Mouse (Mus musculus) heart, embryonic 11.5 days (tissue): ENCODE measurements at regions not wholly inside any gene's neighbourhood (a gene's known extent, or its start where the extent isn't known, plus 50 kb on each side); places are given as distances from the start of the nearest gene placed in this dataset.
A peak's percentile ranks its signal among the peaks of the same experiment; 100 is the strongest.

Experiments used
- ATAC-seq: fragments of 200-750 bp; cut with Nextera tagmentation; replicated peaks from 2 replicates; pipeline ENCODE4 v1.8.0; 2017; ENCODE audit warnings: moderate library complexity; ENCODE audit not compliant: insufficient number of reproducible peaks, low FRiP score, low TSS enrichment
- H3K27ac ChIP-seq: fragments of 300-500 bp; sonication (generic); 2 replicates; pipeline ENCODE4 v1.5.1; 2014; ENCODE audit warnings: mild to moderate bottlenecking, low read depth, low read length
- H3K27me3 ChIP-seq: fragments of 300-500 bp; sonication (generic); 2 replicates; pipeline ENCODE4 v1.6.1; 2014; ENCODE audit warnings: mild to moderate bottlenecking, low read length, mixed read lengths; ENCODE audit not compliant: control insufficient read depth, insufficient read depth
- H3K36me3 ChIP-seq: fragments of 300-500 bp; sonication (generic); 2 replicates; pipeline ENCODE4 v1.6.1; 2014; ENCODE audit warnings: mild to moderate bottlenecking, low read length, moderate library complexity, mixed read lengths; ENCODE audit not compliant: control insufficient read depth, insufficient read depth
- H3K4me1 ChIP-seq: fragments of 300-500 bp; sonication (generic); 2 replicates; pipeline ENCODE4 v1.6.1; 2014; ENCODE audit warnings: low read length; ENCODE audit not compliant: control insufficient read depth, insufficient read depth
- H3K4me2 ChIP-seq: fragments of 300-500 bp; sonication (generic); 2 replicates; pipeline ENCODE4 v1.6.1; 2014; ENCODE audit warnings: mild to moderate bottlenecking, moderate library complexity
- H3K4me3 ChIP-seq: fragments of 300-500 bp; sonication (generic); 2 replicates; pipeline ENCODE4 v1.5.1; 2014; ENCODE audit warnings: low read depth, low read length
- H3K9ac ChIP-seq: fragments of 300-500 bp; sonication (generic); 2 replicates; pipeline ENCODE4 v1.6.1; 2014; ENCODE audit warnings: mild to moderate bottlenecking, low read depth, low read length, moderate library complexity
- H3K9me3 ChIP-seq: fragments of 300-500 bp; sonication (generic); replicated peaks from 2 replicates; pipeline ENCODE4 v1.6.1; 2016; ENCODE audit warnings: low read length; ENCODE audit not compliant: control insufficient read depth
- WGBS: fragments of 180-500 bp; shearing (Covaris S2); extraction: QIAGEN DNeasy Blood & Tissue Kit; methylation state at CpG from one replicate; pipeline ENCODE4 v1.1.7; 2014; ENCODE audit not compliant: insufficient replicate concordance; 5-methylcytosine and 5-hydroxymethylcytosine counted together

- Histone ChIP-seq H3K4me2 (no peak overlapping the region), H3K9ac (no peak overlapping the region), H3K4me3 (no peak overlapping the region), H3K9me3 (no peaks in the 10 kb centered on the region), H3K27me3 (no peaks in the 10 kb centered on the region), H3K4me1 (peaks cover 17% of the 10 kb centered on the region), H3K36me3 (no peaks in the 10 kb centered on the region), H3K27ac (no peak overlapping the region)
- 0 out of 2 replicates have a peak, but pooled peaks have one; percentile 33 for ATAC-seq
- 55% methylated on average over 18 of the region's 18 CpGs for WGBS
These were observed 254.7 kb downstream of the Bcl11b start for GRCm38 (mm10) chr12:107748481-107749380.

DNA sequence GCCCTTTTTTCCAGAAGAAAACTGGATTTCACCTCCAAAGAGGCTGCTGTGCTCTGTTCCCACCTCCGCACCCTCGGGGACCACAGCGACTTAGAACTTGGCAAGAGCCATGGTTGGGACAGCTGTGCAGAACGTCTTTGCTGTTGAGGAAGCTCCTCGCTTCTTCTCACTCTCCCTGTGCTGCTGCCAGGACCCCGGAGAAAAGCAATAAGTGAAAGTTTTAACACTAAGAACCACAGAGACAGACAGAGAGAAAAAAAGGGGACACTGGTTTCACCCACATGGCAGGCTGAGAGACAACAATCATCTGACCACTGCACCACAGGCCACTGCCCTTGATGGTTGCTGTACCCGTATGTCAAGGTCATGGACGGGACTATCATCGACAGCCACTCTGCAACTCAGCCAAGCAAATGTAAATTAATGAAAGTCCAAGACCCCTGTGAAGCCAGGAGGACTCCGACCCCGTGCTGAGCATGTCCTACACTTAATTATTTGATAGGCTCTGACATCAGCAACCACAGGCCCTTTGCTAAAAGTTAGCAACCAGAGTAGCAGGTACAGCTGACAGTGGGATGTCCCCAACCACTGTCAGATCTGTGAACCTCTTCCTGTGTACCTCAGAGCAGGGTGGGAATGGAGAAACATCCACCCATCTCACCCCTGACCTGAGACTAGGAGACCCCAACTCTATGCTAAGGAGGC, 253.9 kb downstream of the Bcl11b start:
- no peaks in the 10 kb centered on the region for H3K9me3 ChIP-seq
- no peaks in the 10 kb centered on the region for H3K36me3 ChIP-seq
- H3K4me3 ChIP-seq: no peak overlapping the region
- peaks cover 17% of the 10 kb centered on the region for H3K4me1 ChIP-seq
- no peak overlapping the region for H3K27ac ChIP-seq
- H3K9ac ChIP-seq: no peak overlapping the region
- no peak for ATAC-seq
- no peak overlapping the region for H3K4me2 ChIP-seq
- WGBS: 75% methylated on average over 11 of the region's 11 CpGs
- no peaks in the 10 kb centered on the region for H3K27me3 ChIP-seq

DNA sequence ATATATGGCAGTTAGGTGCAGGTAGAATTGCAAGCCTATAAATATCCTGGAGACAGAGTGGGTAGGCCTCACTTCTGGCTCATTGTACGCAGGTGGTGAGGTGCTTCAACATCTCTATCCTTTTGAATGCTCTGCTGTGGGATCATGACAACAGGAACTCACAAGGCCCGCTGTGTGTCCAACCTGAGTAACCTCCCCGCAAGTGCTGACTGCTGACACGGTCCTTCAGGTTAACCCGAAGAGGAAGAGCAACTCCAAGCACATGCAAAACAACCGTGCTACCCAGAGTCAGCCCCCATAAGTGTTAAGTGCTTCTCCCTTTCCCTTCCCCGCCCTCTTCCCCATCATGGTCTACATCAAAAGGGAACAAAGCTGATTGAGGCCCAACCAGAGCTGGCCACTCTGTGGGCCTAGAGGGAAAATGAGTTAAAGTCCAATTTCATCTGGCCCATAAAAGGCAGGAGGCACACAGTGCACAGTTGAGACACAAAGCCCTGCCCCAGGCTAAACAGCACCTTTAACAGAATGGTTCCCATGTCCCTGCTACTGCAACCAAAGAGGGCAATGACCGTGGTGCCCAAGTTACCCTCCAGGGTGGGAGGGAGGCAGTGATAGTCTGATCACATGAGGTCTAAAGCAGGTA, 253.0 kb downstream of the Bcl11b start:
- Histone ChIP-seq H3K36me3 (no peaks in the 10 kb centered on the region), H3K4me1 (peaks cover 17% of the 10 kb centered on the region), H3K4me2 (no peak overlapping the region), H3K4me3 (no peak overlapping the region), H3K27ac (no peak overlapping the region), H3K27me3 (no peaks in the 10 kb centered on the region), H3K9ac (no peak overlapping the region), H3K9me3 (no peaks in the 10 kb centered on the region)
- ATAC-seq: no peak
- 81% methylated on average over 8 of the region's 8 CpGs for WGBS

- H3K4me1 ChIP-seq: peaks cover 17% of the 10 kb centered on the region
- H3K4me2 ChIP-seq: no peak overlapping the region
- 55% methylated on average over 7 of the region's 7 CpGs for WGBS
- ATAC-seq: no peak
- H3K27ac ChIP-seq: no peak overlapping the region
- no peak overlapping the region for H3K4me3 ChIP-seq
- H3K9me3 ChIP-seq: no peaks in the 10 kb centered on the region
- H3K9ac ChIP-seq: no peak overlapping the region
- no peaks in the 10 kb centered on the region for H3K27me3 ChIP-seq
- no peaks in the 10 kb centered on the region for H3K36me3 ChIP-seq
These were observed 251.3 kb downstream of the Bcl11b start for GRCm38 (mm10) chr12:107752126-107752525.

DNA sequence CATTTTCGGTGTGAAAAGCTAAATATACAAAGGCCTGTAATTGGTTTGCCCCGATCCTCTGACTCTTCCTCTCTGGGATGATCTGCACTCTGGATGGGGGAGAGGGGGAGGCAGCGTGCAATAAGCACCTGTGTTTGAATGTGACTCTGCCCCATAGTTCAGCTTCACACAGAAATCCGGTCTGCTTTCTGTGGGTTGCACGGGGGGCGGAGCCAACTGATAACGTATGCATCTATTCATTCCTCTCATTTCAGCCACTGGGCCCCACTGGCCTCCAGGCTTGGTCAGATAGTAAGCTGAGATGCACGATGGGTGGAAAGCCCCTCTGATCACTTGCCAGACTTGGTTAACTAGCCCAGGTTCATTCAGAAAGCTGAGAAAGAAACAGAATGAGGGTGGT, 250.8 kb downstream of the Bcl11b start:
- Histone ChIP-seq H3K4me3 (no peak overlapping the region), H3K27me3 (no peaks in the 10 kb centered on the region), H3K4me1 (peaks cover 17% of the 10 kb centered on the region), H3K27ac (no peak overlapping the region), H3K9ac (no peak overlapping the region), H3K9me3 (no peaks in the 10 kb centered on the region), H3K4me2 (0 out of 2 replicates have a peak overlapping the region, but pooled peaks have one; percentile 6), H3K36me3 (no peaks in the 10 kb centered on the region)
- no peak for ATAC-seq
- WGBS: 33% methylated on average over 8 of the region's 8 CpGs

DNA sequence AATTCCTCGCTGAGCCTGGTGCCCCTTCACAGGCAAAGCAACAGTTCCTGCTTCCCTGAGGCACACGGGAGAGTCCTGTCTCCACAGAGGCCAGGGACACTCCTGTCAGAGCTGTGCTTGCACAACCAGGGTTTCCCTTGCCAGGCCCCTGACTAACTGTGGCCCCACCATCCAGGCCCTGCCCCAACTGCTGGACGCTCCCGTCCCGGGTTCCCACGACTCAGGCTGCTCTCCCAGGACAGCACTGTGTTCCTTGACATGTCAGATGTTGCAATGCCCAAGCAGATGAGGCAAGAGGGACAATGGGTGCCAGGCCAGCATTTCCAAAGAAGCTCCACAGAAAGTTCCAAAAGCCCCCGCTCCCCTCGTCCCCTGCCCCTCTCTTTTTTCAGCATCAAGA, 250.4 kb downstream of the Bcl11b start:
- ATAC-seq: no peak
- Histone ChIP-seq H3K4me3 (no peak overlapping the region), H3K4me1 (peaks cover 18% of the 10 kb centered on the region), H3K9me3 (no peaks in the 10 kb centered on the region), H3K27ac (no peak overlapping the region), H3K4me2 (0 out of 2 replicates have a peak overlapping the region, but pooled peaks have one; percentile 6), H3K9ac (no peak overlapping the region), H3K27me3 (no peaks in the 10 kb centered on the region), H3K36me3 (no peaks in the 10 kb centered on the region)
- WGBS: 54% methylated on average over 8 of the region's 8 CpGs

- 60% methylated on average over 6 of the region's 6 CpGs for WGBS
- no peak for ATAC-seq
- Histone ChIP-seq H3K9ac (no peak overlapping the region), H3K4me1 (peaks cover 20% of the 10 kb centered on the region), H3K9me3 (no peaks in the 10 kb centered on the region), H3K27ac (no peak overlapping the region), H3K36me3 (no peaks in the 10 kb centered on the region), H3K27me3 (no peaks in the 10 kb centered on the region), H3K4me3 (no peak overlapping the region), H3K4me2 (no peak overlapping the region)
These were observed 249.9 kb downstream of the Bcl11b start for GRCm38 (mm10) chr12:107753536-107753935.

DNA sequence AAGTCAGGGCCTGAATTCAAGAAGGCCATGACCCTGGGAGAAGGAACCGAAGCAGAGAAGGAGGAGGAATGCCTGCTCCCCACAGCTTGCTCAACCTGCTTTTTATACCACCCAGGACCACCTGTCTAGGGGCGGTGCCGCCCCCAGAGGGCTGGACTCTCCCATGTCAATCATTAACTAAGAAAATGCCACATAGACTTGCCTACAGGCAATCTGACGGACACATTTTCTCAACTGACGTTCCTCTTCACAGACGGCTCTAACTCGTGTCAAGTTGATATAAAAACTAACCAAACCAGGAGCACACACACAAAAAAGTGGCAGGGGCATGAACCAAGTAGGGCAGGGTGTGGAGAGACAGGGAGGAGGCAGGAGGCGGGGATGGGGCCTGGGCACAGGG, 248.5 kb downstream of the Bcl11b start:
- WGBS: 77% methylated on average over 8 of the region's 8 CpGs
- no peak overlapping the region for H3K9ac ChIP-seq
- H3K4me2 ChIP-seq: no peak overlapping the region
- H3K36me3 ChIP-seq: no peaks in the 10 kb centered on the region
- H3K4me3 ChIP-seq: no peak overlapping the region
- peaks cover 24% of the 10 kb centered on the region for H3K4me1 ChIP-seq
- no peaks in the 10 kb centered on the region; the same call in 1 of the 2 replicates for H3K27me3 ChIP-seq
- no peaks in the 10 kb centered on the region for H3K9me3 ChIP-seq
- no peak for ATAC-seq
- no peak overlapping the region for H3K27ac ChIP-seq
